Mouse (Mus musculus): ENCODE results near the gene Pkp4. TPM values are rescaled to one million over a fixed set of nuclear protein-coding genes. Genes with fewer than 3 reads are reported as not detected.

The Pkp4 gene
- polyA plus RNA-seq, 1 experiment from 2014 or later = 14.8 TPM

DNA sequence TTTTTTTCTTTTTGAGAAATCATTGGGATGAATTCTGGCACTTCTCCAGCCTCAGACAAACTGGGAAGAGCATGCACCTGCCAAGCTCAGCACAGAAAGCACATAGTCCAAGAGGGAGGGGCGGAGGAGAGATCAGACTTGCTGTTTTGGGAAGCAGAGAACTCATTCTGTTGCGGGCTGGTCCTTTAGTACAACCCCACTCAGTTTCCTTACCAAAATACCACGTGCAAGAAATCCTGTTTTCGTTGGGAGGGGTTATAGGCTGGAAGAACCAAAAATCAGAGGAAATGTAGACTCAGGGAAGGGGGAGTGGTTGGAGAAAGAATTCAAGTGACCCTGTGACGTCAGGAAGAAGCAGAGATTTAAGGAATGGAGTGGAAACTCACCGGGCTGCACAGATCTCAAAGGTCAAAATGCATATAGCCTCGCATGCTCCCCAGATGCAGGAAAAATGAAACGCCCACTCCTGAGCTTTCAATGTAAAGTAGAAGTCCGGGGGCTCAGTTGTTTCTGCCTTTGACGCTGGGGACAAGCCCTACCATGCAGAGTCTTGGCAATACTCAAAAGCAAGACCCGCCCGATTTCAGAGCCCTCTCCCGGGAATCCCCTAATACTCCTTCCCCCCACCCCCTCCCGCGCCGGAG is 567 bp upstream of the Pkp4 start:
- peaks cover 5% of the 10 kb centered on the region; the same call in 1 of the 2 replicates for H3K4me1 ChIP-seq (ENCODE audit: insufficient read depth, low read depth, low read length)
- TF ChIP-seq EP300 (IDR thresholded peaks at IDR 0.05) (no peak), CTCF (IDR thresholded peaks at IDR 0.05) (no peak)
- no peaks in the 10 kb centered on the region for H3K36me3 ChIP-seq (ENCODE audit: insufficient read depth, low read length)
- peak overlapping the region; percentile 89 for H3K4me2 ChIP-seq (replicated peaks; ENCODE audit: low read depth, low read length)
- 1% methylated on average over 16 of the region's 16 CpGs for WGBS
- peak; percentile 6; the same call in 1 of the 2 replicates for ATAC-seq
- H3K9me3 ChIP-seq (ENCODE audit: low read length) = no peaks in the 10 kb centered on the region
- no peak overlapping the region for H3K9ac ChIP-seq (replicated peaks; ENCODE audit: low read depth)
- peak overlapping the region; percentile 85 for H3K4me3 ChIP-seq (ENCODE audit: low read depth, low read length)
- H3K27ac ChIP-seq (ENCODE audit: low read length) = no peak overlapping the region
- H3K27me3 ChIP-seq (replicated peaks; ENCODE audit: insufficient read depth, low read length) = no peaks in the 10 kb centered on the region
- peak; percentile 44 for DNase-seq (ENCODE audit: low spot score)

- DNase-seq (ENCODE audit: low spot score) = peak; percentile 35
- no peaks in the 10 kb centered on the region for H3K27me3 ChIP-seq (replicated peaks; ENCODE audit: insufficient read depth, low read length)
- peak overlapping the region; percentile 88 for H3K27ac ChIP-seq (ENCODE audit: low read length)
- peak; percentile 39 for ATAC-seq
- H3K9me3 ChIP-seq (ENCODE audit: low read length) = no peaks in the 10 kb centered on the region
- peak overlapping the region; percentile 89 for H3K4me2 ChIP-seq (replicated peaks; ENCODE audit: low read depth, low read length)
- H3K36me3 ChIP-seq (ENCODE audit: insufficient read depth, low read length) = no peaks in the 10 kb centered on the region
- WGBS = no CpG with 5 or more reads among the region's 58 CpGs
- H3K4me1 ChIP-seq (ENCODE audit: insufficient read depth, low read depth, low read length) = peaks cover 5% of the 10 kb centered on the region; the same call in 1 of the 2 replicates
- H3K4me3 ChIP-seq (ENCODE audit: low read depth, low read length) = peak overlapping the region; percentile 85
- peak overlapping the region; percentile 76 for H3K9ac ChIP-seq (replicated peaks; ENCODE audit: low read depth)
- TF ChIP-seq CTCF (IDR thresholded peaks at IDR 0.05) = no peak
- TF ChIP-seq EP300 (IDR thresholded peaks at IDR 0.05) = no peak
Measured at GRCm38 (mm10) chr2:59161021-59161440, 381 bp downstream of the Pkp4 start.

DNA sequence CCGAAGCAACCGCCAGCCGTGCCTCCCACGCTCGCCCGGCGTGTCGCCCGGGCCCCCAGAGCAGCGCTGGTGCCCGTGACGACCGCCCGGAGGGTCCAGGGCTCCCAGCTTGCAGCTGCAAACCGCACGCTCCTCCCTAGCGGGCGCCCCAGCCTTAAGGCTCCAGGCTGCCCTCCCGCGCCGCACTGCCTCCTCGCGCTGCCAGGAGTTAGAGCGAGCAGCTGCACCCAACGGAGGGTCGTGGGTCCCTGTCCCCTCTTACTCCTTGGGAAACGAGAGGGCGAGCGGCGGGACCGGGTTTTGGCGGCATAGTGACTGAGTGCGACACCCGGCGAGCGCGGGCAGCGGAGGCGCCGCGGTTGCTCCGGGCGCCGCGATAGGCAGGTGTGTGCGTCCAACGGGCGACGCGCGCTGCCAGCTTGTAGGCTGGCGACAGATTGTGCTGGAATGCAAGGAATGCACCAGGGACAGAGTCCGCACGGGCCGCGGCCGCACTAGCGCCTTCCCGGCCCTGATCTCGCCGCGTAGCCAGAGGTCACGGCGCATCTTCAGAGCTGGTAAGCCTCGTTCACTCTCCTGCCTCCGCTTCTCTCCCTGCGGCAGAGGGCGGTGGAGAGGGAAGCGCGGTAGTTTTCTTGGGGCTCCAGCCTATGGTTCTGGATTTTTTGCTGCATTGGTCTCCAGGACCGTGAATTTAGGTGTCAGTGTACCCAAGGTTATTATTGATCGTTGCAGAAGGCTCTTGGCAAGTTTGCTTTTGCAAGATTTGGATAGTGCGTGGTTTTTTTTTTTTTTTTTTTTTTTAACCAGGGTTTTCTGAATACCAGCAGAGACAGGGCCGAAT is 1.0 kb downstream of the Pkp4 start:
- Histone ChIP-seq H3K9ac (replicated peaks; ENCODE audit: low read depth) (peak overlapping the region; percentile 76), H3K27ac (ENCODE audit: low read length) (peak overlapping the region; percentile 88), H3K4me1 (ENCODE audit: insufficient read depth, low read depth, low read length) (peaks cover 5% of the 10 kb centered on the region; the same call in 1 of the 2 replicates), H3K4me3 (ENCODE audit: low read depth, low read length) (peak overlapping the region; percentile 85), H3K36me3 (ENCODE audit: insufficient read depth, low read length) (no peaks in the 10 kb centered on the region), H3K9me3 (ENCODE audit: low read length) (no peaks in the 10 kb centered on the region), H3K4me2 (replicated peaks; ENCODE audit: low read depth, low read length) (peak overlapping the region; percentile 89), H3K27me3 (replicated peaks; ENCODE audit: insufficient read depth, low read length) (no peaks in the 10 kb centered on the region)
- ATAC-seq (peak; percentile 60), DNase-seq (ENCODE audit: low spot score) (peak; percentile 79)
- under 1% methylated on average over 71 of the region's 74 CpGs for WGBS
- TF ChIP-seq EP300 (IDR thresholded peaks at IDR 0.05) = no peak
- peak; percentile 73 for TF ChIP-seq CTCF (IDR thresholded peaks at IDR 0.05)

- Histone ChIP-seq H3K27ac (ENCODE audit: low read length) (no peak overlapping the region; the same call in 1 of the 2 replicates), H3K27me3 (replicated peaks; ENCODE audit: insufficient read depth, low read length) (no peaks in the 10 kb centered on the region), H3K9me3 (ENCODE audit: low read length) (no peaks in the 10 kb centered on the region), H3K4me2 (replicated peaks; ENCODE audit: low read depth, low read length) (peak overlapping the region; percentile 89), H3K4me3 (ENCODE audit: low read depth, low read length) (peak overlapping the region; percentile 85), H3K9ac (replicated peaks; ENCODE audit: low read depth) (no peak overlapping the region), H3K36me3 (ENCODE audit: insufficient read depth, low read length) (no peaks in the 10 kb centered on the region), H3K4me1 (ENCODE audit: insufficient read depth, low read depth, low read length) (peaks cover 5% of the 10 kb centered on the region; the same call in 1 of the 2 replicates)
- WGBS = 21% methylated on average over 8 of the region's 8 CpGs
- ATAC-seq = no peak
- TF ChIP-seq CTCF (IDR thresholded peaks at IDR 0.05) (no peak), EP300 (IDR thresholded peaks at IDR 0.05) (no peak)
- no peak for DNase-seq (ENCODE audit: low spot score)
Measured at GRCm38 (mm10) chr2:59162285-59162600, 1.6 kb downstream of the Pkp4 start.

DNA sequence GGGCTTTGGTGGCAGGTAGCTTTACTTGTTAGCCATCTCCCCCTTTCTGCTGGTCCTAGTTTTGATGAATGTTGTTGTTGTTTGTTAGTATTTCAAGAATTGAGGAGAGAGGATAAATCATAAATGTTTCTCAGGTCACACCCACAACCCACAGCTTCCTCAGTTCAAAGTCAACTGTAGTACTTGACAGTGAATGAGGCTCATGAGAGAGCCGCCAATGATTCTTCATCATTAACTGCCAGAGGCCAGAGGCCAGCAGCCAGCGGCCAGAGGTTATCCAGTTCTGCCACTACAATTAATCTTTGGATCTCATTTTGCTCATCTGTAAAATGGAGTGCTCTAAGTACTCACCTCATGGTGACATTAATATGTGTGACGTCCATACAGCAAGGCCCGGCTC is 6.3 kb downstream of the Pkp4 start:
- Histone ChIP-seq H3K27ac (ENCODE audit: low read length) (no peak overlapping the region), H3K4me2 (replicated peaks; ENCODE audit: low read depth, low read length) (no peak overlapping the region), H3K9ac (replicated peaks; ENCODE audit: low read depth) (no peak overlapping the region), H3K4me1 (ENCODE audit: insufficient read depth, low read depth, low read length) (peaks cover 5% of the 10 kb centered on the region; the same call in 1 of the 2 replicates), H3K4me3 (ENCODE audit: low read depth, low read length) (no peak overlapping the region), H3K9me3 (ENCODE audit: low read length) (no peaks in the 10 kb centered on the region), H3K27me3 (replicated peaks; ENCODE audit: insufficient read depth, low read length) (no peaks in the 10 kb centered on the region), H3K36me3 (ENCODE audit: insufficient read depth, low read length) (no peaks in the 10 kb centered on the region)
- 59% methylated on average over 4 of the region's 4 CpGs for WGBS
- no peak for ATAC-seq
- no peak for DNase-seq (ENCODE audit: low spot score)
- TF ChIP-seq EP300 (IDR thresholded peaks at IDR 0.05) = no peak
- no peak for TF ChIP-seq CTCF (IDR thresholded peaks at IDR 0.05)

- H3K4me1 ChIP-seq (ENCODE audit: insufficient read depth, low read depth, low read length) = peaks cover 4% of the 10 kb centered on the region; the same call in 1 of the 2 replicates
- H3K27ac ChIP-seq (ENCODE audit: low read length) = no peak overlapping the region
- H3K4me2 ChIP-seq (replicated peaks; ENCODE audit: low read depth, low read length) = no peak overlapping the region
- TF ChIP-seq EP300 (IDR thresholded peaks at IDR 0.05) = no peak
- no peak for TF ChIP-seq CTCF (IDR thresholded peaks at IDR 0.05)
- DNase-seq (ENCODE audit: low spot score) = peak; percentile 38
- ATAC-seq = peak; percentile 32; the same call in 1 of the 2 replicates
- H3K36me3 ChIP-seq (ENCODE audit: insufficient read depth, low read length) = no peaks in the 10 kb centered on the region
- H3K9ac ChIP-seq (replicated peaks; ENCODE audit: low read depth) = no peak overlapping the region
- H3K27me3 ChIP-seq (replicated peaks; ENCODE audit: insufficient read depth, low read length) = no peaks in the 10 kb centered on the region
- H3K9me3 ChIP-seq (ENCODE audit: low read length) = no peaks in the 10 kb centered on the region
- 53% methylated on average over 4 of the region's 4 CpGs for WGBS
- H3K4me3 ChIP-seq (ENCODE audit: low read depth, low read length) = no peak overlapping the region
Measured at GRCm38 (mm10) chr2:59167830-59168229, 7.2 kb downstream of the Pkp4 start.
